8 mouse cellular contexts compared by ENCODE assay signal in the genomic region with DNA sequence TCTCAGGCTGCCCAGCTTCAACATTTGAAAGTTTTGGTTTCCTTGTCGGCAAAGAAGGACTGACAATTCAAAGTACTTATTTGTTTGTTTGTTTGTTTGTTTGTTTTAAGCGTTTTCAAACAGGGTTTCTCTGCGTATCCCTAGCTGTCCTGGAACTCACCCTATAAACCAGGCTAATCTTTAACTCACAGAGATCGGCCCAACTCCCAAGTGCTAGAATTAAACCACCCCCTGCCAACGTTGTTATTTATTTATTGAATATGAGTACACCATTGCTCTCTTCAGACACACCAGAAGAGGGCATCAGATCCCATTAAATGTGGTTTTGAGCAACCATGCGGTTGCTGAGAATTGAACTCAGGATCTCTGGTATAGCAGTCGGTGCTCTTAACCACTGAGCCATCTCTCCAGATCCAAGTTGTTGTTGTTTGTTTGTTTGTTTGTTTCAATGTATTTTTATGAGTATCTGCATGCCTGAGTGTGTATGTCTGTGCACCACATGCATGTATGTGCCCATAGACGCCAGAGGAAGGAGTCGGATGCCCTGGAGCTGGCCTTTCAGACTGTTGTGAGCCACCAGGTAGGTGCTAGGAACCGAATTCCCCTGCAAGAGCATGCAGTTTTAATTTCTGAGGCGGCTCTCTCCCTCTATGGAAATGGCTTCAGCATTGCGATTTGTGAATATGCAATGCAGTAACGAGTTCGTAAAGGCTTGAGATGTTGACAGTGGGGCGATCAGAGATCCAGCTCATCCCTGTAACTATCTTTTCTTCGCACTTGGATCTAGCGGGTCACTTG. TPM values are rescaled to one million over a fixed set of nuclear protein-coding genes. Genes with fewer than 3 reads are reported as not detected.
DNase-seq lines count a peak whose midpoint lies in the region; ATAC-seq and TF ChIP-seq lines count a peak whose summit lies in the region.

A gene (plus strand): TSS at position 423 of the 798 bp plus-strand sequence.

- peak within 1 kb of the TSS; percentile 98 for H3K4me3 ChIP-seq in ES-Bruce4 (ENCODE audit: low read depth, low read length)
- H3K4me3 ChIP-seq in limb, embryonic 10.5 days: peak within 1 kb of the TSS; percentile 98
- H3K4me3 ChIP-seq in neural tube, embryonic 14.5 days (ENCODE audit: low read depth, low read length): peak within 1 kb of the TSS; percentile 92

- intact Hi-C loops in heart, postnatal 36 days (cut with DNase I): loop anchor here (2.0 to 5.0 kb wide), 3 partner anchors 19 to 206 kb away; a partner anchor contains a TSS

- 25% methylated on average over 17 of the region's 17 CpGs for WGBS in limb, embryonic 10.5 days
- WGBS in neural tube, embryonic 14.5 days: 19% methylated on average over 17 of the region's 17 CpGs

- H3K9me3 ChIP-seq in ES-Bruce4 (replicated peaks; ENCODE audit: control insufficient read depth, insufficient read depth, low read length, poor library complexity, severe bottlenecking): no peaks in the 10 kb centered on the region
- no peaks in the 10 kb centered on the region for H3K9me3 ChIP-seq in limb, embryonic 10.5 days (replicated peaks)
- H3K9me3 ChIP-seq in neural tube, embryonic 14.5 days (ENCODE audit: control insufficient read depth, low read length): no peaks in the 10 kb centered on the region

- TF ChIP-seq EP300 in ES-Bruce4 (IDR thresholded peaks at IDR 0.05; ENCODE audit: insufficient read depth, low read depth, low read length): no peak

- peak within 1 kb of the TSS; percentile 95 for H3K9ac ChIP-seq in ES-Bruce4 (ENCODE audit: low read depth, poor library complexity, severe bottlenecking)
- peak within 1 kb of the TSS; percentile 86 for H3K9ac ChIP-seq in neural tube, embryonic 14.5 days (replicated peaks; ENCODE audit: low read depth, low read length)

- peaks cover 3% of the 10 kb centered on the region for H3K4me1 ChIP-seq in ES-Bruce4 (ENCODE audit: control insufficient read depth, insufficient read depth, low read length)
- peaks cover 18% of the 10 kb centered on the region for H3K4me1 ChIP-seq in limb, embryonic 10.5 days
- H3K4me1 ChIP-seq in neural tube, embryonic 14.5 days (ENCODE audit: control insufficient read depth, insufficient read depth, low read length): no peaks in the 10 kb centered on the region

- TF ChIP-seq CTCF in ES-Bruce4 (IDR thresholded peaks at IDR 0.05; ENCODE audit: low read depth, low read length): no peak

- H3K27me3 ChIP-seq in ES-Bruce4 (ENCODE audit: control insufficient read depth, insufficient read depth, low read length, poor library complexity, severe bottlenecking): no peaks in the 10 kb centered on the region
- H3K27me3 ChIP-seq in limb, embryonic 10.5 days (ENCODE audit: low read depth, poor library complexity, severe bottlenecking): no peaks in the 10 kb centered on the region
- no peaks in the 10 kb centered on the region for H3K27me3 ChIP-seq in neural tube, embryonic 14.5 days (ENCODE audit: control insufficient read depth, insufficient read depth, low read length)

- H3K36me3 ChIP-seq in ES-Bruce4 (ENCODE audit: control insufficient read depth, insufficient read depth, low read length, poor library complexity, severe bottlenecking): 0 out of 2 replicates have a peak, but pooled peaks cover 2% of the 10 kb centered on the region
- H3K36me3 ChIP-seq in limb, embryonic 10.5 days: peaks cover 18% of the 10 kb centered on the region
- no peaks in the 10 kb centered on the region for H3K36me3 ChIP-seq in neural tube, embryonic 14.5 days (ENCODE audit: control insufficient read depth, insufficient read depth, low read length)

- no peak for DNase-seq in heart, adult 18-20 months
- no peak for DNase-seq in heart, adult 9 months (ENCODE audit: low spot score in 2 of 2)
- DNase-seq in heart, postnatal 36 days: no peak
- no peak for DNase-seq in limb, embryonic 10.5 days (ENCODE audit: low spot score)
- no peak for DNase-seq in right cerebral cortex, postnatal 14 days

- ATAC-seq in erythroid progenitor cell, adult 5-6 weeks (replicated peaks; ENCODE audit: low FRiP score, poor library complexity, severe bottlenecking): 0 out of 2 replicates have a peak, but pooled peaks have one; percentile 12
- no peak for ATAC-seq in neural tube, embryonic 14.5 days (ENCODE audit: low read depth)

- H3K27ac ChIP-seq in ES-Bruce4 (ENCODE audit: insufficient read depth, low read length): peak within 1 kb of the TSS; percentile 64; the same call in 1 of the 2 replicates
- peak within 1 kb of the TSS; percentile 96 for H3K27ac ChIP-seq in limb, embryonic 10.5 days
- H3K27ac ChIP-seq in neural tube, embryonic 14.5 days (ENCODE audit: low read depth, low read length): peak within 1 kb of the TSS; percentile 94

- TF ChIP-seq POLR2A in ES-Bruce4 (IDR thresholded peaks at IDR 0.05; ENCODE audit: insufficient read depth, low read length): no peak

- peak within 1 kb of the TSS; percentile 93 for H3K4me2 ChIP-seq in neural tube, embryonic 14.5 days (ENCODE audit: low read depth, low read length)

RNA-seq across cellular contexts. Expression of the gene that starts here (rescaled TPM):
- total RNA-seq in heart, adult 18-20 months (2021): 10 to 100 TPM; 31.8 to 32.4 TPM
- 41.7 and 41.9 TPM in 2 replicates for polyA plus RNA-seq in ES-Bruce4 (2011; ENCODE audit: insufficient read depth, insufficient read length, low read depth, missing spikeins)
- 14.1 and 26.4 TPM in 2 replicates for total RNA-seq in erythroid progenitor cell, adult 5-6 weeks (2015; ENCODE audit: low replicate concordance)
- 22.3 and 34.3 TPM in 2 replicates for total RNA-seq in erythroid progenitor cell, adult 5-6 weeks (2017; ENCODE audit: low replicate concordance)
- 10 to 100 TPM; 31.7 to 35.1 TPM for total RNA-seq in heart, postnatal 36 days (2021)
- 60.4 and 66.8 TPM in 2 replicates for polyA plus RNA-seq in limb, embryonic 10.5 days (2016; fragmentation: Nextera tagmentation; extraction: Ambion mirVana)
- polyA plus RNA-seq in neural tube, embryonic 14.5 days (2014; fragmentation: Nextera tagmentation; extraction: Ambion mirVana): 30.1 and 33.4 TPM in 2 replicates
